Mouse (Mus musculus) cerebellum, adult 2 months (tissue): Measurements from ENCODE around the gene Dlgap1.

Experiments
- CTCF ChIP-seq: fragments of 200-500 bp; IDR thresholded peaks from 2 replicates; pipeline ENCODE4 v1.5.1; 2011; ENCODE audit warnings: low read depth, mild to moderate bottlenecking, control low read depth, low read length, moderate library complexity, borderline replicate concordance; ENCODE audit not compliant: insufficient read depth
- POLR2A ChIP-seq: fragments of 200-500 bp; IDR thresholded peaks from 2 replicates; pipeline ENCODE4 v1.6.1; 2011; ENCODE audit warnings: low read length, control low read depth, borderline replicate concordance; ENCODE audit not compliant: insufficient read depth

DNA sequence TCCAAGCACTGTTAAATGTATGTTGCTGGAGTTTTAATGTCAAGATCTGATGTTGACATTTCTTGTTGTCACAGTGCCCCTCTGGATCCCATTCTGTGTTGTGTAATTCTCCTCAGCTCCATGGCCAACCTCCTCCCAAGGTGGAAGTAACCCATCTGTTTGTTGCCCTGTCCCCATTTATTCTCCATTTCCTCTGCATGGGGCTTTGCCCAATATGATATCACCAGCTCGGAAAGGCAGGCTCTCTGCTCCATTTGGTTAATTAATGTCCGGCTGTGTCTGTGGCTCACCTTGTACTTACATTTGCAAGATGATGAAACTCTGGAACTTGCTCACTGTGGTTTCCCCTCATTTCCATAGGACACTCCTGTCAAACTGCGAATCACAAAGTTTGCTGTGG lies 33.2 kb downstream of the Dlgap1 start:
- TF ChIP-seq POLR2A = no peak
- TF ChIP-seq CTCF = no peak
